Mouse (Mus musculus) forelimb bud, embryonic 11.5 days (tissue): ENCODE measurements at regions not wholly inside any gene's neighbourhood (a gene's known extent, or its start where the extent isn't known, plus 50 kb on each side); places are given as distances from the start of the nearest gene placed in this dataset.
A peak's percentile ranks its signal among the peaks of the same experiment; 100 is the strongest.
"Not testable (repeated sequence)": the region's sequence is repeated elsewhere in the genome, so short reads cannot be mapped to it uniquely, and the experiment has no call there.

Experiments
- DNase-seq: peaks from one replicate; pipeline ENCODE4 v3.0.0-alpha.2; 2012; ENCODE audit warnings: low read depth, low spot score

DNA sequence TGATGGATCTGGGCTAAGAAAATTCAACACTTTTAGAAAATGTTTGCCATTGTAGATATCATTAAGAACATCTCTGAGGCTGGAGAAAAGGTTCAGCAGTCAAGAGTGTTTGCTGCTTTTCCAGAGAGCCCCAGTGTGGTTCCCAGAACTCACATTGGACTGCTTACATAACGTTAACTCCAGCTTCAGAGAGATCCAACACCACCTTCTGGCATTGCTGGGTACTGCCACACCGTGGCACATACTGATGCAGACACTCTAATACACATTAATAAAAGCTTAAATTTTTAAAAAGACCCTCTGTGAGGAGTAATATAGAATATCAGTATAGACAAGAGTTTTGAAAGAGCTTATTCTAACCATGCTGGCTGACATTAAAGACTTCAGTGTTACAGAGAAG lies 313.6 kb upstream of the Zic4 start:
- DNase-seq = no peak

DNA sequence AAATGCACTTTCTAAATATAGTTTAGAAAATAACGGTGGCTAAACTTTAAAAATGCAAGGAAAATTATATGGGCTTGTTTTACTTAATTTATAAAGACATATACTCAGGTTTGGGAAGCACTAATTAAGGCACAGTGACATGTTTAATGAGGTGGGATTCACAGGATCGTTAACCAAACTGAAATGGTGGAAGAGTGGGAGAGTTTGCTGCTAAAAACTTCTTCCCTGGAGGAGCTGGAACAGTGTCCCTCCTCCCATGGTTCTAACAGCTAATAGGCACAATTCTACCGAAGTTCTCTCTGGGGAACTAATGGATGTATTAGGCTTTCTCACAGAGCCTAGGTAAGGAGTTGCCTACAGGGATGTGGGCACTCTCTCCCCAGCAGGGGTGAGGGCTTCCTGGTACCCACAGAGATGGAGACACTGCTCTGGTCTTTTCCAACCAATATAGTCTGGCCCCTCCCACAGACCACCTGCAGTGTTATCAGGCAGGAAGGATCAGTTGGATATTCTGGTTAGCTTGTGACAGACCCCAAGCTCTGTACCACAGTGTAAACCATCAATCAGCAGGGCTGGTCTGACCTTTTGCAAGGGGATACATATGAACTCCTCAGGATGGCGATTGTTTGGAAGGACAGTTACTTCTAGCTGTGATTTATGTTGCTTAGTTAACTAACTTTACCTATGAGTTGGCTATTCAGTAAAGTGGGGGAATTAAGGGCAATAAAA lies 309.0 kb upstream of the Zic4 start:
- DNase-seq = no peak

DNA sequence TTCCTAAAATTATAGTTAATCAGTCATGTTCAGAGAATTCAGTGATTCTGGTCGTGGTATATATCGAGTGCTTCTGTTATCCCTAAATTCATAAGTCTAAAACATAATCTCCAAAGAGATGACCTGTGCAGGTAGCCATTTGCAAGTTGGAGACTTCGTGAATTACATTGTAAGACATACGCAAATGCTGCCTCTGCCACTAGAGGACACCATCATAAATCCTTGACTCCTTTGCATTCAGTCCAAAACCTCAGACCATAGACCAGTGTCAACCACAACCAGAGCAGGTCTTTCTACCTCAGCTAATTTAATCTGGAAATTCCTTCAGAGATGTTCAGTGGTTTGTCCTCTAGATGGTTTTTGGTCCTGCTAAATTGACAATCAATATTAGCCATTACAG lies 302.8 kb upstream of the Zic4 start:
- no peak for DNase-seq

DNA sequence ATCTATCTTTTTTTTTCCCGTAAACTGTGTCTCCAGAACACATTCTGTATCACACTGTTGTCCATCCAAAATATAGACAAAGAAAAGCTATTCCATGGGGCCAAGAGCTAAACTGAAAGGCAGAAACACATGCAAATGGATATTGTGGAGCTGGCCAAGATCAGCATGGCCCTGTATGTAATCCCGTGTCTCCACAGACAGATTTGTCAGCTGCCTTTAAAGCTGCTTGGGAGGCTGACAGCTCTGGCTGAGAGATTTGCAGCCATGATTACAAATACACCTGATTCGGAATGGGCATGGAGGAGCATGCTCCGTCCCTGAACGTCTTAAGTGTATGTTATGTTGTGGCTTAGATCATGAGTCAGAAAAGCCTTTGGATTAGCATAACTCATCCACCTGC lies 292.7 kb upstream of the Zic4 start:
- DNase-seq = no peak

DNA sequence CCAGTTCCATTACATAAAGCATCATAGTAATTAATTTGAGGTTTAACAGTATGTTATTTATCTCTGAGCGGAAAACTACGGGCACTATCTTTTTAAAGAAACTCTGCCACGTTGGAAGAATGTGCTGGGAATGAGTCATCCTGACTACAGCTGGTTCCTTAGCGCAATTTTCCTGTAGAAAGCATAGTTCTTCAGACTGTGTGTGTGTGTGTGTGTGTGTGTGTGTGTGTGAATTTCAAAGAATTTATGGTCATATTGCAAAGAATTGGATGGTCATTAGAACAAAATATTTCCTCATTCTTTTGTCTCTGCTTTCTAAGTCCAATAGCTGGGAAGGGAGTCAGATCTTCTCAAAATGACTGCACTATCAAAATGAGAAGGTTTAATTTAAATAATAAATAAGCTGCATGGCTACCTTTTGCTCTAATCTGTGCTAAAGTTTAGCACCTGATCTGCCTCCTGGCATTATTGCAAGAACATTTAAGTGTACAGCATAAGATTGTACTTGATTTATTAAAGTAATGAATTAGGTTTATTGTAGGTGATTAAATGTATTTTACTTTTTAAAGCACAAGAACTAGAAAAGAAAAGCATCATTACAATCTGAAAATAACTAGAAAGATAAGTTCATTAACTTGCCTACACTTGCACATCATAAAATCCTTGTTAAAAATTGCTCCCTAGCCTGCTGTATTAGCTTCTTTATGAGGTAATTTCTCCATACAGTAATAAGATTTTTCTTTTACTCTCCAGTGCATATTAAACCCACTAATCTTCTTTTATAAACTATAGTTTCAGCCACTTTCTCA lies 288.6 kb upstream of the Zic4 start:
- DNase-seq = no peak

DNA sequence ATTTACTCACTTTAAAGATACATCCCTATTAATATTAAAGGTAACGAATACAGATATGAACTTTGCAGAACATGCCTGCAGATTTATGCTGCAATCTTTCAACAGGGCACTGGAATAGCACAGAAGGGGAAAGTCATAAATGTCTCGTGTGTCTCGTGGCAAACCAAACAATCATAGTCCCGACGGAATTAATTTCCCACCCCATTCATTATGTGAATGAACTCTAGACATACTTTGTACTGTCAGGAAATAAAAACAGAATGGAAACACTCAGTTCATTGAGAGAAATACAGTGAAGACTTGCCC lies 288.1 kb upstream of the Zic4 start:
- peak; percentile 45 for DNase-seq

DNA sequence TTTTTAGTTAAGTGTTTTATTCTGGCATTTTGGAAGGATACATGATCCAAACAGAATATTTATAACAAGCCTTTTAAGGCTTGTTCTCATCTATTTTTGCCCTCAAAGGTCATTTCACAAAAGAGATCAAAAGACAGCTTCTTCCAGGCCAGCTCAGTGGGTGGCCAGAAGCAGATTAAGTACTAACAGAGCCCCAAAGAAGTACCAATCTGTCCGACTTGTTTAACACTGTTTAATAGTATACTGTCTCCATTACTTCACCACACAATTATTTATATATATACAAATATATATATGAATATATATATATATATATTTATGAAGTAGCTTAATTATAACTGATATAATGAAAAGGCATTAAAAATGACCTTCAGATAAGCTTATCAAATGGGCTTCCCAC lies 284.7 kb upstream of the Zic4 start:
- DNase-seq = no peak

DNA sequence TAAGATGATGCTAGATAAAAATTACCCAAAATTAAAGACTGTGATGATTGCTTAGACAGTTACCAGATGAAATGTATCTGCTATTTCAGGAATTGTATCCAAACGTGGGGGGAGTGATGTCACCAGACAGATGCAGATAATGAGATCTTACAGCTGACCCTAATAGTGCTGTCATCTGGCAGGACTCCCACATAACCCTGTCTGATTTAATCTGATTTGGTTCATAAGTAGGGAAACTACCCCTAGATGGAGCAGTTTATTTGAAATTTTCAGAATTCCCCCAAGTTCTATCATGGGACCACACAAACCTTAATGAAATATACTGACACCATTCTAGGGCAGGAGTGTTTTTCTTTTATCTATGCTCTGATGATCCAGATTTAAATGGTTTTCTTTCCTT lies 278.4 kb upstream of the Zic4 start:
- no peak for DNase-seq

DNA sequence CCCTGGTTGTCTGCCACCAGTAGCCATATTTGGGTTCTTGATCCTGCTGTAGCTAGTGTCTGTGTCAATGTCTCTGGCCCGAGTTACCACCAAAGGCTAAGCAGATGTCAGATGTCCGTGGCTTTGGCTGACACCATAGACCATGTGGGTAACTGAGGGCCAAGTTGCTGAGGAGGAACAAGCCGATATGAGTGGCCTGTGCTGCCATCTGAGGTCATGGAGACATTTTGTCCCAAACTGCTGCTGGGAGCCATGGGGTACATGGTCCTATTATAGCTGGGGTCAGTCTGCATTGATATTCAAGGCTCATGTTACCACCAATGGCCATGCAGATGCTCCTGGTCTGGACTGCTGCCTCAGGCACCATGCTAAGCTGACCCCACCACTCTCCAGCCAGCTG lies 276.3 kb upstream of the Zic4 start:
- DNase-seq = no peak

DNA sequence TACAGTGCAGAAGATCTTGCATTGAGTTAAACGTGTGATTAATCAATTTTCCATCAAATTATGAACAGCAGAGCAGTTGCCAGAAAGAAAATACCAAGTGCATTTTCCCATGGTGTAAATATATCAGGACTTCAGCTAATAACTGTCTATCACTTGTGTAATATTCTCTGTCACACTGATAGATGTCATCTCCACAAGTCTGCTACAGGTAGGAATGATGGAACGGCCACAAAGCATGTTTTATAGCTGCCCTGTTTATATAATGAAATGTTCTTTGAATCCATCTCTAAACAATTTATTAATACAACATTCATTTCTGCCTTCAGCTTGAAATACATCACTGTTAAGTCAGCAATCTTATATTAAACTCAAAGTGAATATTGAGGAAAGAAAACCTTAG lies 272.9 kb upstream of the Zic4 start:
- no peak for DNase-seq

DNA sequence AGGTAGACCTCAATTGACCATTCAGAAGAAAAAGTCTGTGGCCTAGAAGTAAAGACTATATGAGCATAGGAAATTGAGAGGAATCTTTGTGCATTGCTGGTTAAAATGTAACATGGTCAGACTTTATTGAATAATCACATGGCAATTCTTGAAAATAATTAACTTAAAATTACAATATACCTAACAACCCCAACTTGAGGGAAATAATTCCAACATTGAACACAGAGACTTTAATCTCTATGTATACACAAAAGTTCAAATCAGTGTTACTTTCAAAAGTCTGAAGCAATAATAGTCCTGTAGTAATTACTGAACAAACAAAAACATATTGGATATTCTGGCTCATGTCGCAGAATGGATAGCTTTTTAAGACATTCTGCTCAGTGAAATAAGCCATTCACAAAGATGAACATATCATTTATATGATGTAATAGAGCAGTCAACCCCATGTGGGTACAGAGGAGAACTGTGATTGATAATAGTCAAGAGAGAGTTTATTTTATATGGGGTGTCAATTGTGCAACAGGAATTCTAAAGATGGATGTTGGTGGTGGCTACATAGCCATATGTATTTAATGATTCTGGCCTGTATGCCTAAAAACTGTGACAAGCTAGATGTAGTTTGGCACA lies 270.7 kb upstream of the Zic4 start:
- DNase-seq = no peak

DNA sequence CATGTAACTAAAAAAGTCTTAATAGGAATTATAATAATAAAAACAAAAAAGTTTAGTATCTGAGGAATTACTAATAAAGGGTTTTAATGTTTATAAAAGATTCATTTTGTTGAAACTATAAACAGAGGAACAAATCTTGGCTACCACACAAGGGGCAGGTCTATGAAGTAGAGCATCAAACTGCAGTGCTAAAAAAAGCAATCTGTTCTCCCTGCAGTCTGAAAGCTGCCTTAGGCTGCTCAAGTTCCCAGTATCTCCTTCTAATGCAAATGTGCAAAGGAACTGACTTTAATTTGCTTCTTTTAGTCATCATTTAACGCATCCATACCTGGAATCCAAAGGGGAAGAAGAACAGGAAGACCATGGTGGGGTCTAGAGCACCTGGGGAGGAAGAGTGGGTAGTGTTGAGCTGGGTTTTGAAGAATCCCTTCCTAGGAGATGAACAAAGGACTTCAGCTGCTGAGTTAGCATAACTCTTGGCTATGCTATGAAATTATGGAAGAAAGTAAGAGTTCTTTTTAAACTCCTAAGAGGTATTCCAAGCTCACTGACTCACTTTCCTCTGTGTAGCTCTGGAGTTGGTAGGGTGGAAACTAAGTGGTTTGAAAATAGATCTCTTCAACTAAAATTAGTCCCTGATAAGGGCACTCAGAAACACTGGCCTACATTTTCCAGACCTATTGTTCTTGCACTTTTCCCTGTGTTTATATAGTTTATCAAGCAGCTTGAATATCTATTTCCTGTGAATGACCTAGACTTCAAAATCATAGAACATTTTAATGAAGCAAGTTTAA lies 260.4 kb upstream of the Zic4 start:
- DNase-seq = no peak

DNA sequence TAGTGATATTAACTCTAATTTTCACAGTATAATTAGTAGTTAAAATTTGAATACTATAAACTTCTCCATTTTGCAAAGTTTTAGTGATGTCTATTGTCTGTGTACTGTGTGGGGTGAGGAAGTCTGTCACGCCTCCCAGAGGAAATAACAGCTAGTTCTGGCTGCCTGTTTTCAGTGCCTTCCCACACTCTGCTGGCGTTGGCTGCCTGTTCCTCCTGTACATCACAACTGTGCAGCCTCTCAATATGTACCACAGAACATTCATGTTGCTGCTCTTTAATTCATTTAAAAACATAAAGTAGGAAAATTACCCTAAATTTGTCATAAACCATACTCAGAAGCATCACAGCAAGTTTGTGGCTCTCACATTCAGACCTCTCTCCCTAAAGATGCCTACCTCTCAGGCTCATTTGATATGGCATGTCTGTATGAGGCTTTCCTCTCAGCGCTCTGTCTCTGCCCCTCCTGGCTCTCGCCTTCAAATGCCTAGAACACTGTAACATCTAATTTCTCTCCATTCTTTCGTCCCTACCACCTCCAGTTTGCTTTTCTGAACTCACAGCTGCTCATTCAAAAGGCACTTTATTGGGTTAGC lies 239.7 kb upstream of the Zic4 start:
- DNase-seq = no peak

DNA sequence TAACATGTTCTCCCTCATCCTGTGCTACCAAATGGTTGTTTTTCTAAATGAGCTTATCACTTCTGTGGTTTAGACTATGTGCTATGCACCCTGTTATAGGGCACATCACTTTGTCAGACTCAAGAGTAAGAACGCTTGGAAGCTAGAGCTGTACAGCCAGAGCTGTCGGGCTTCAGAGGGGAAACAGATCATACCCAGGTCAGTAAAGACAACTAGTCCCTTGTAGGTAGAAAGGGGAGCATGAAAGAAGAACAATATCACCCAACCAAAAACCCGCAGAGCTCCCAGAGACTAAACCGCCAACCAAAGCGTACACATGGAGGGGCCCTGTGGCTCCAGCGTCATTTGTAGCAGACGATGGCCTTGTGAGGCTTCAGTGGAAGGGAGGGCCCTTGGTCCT lies 239.0 kb upstream of the Zic4 start:
- no peak for DNase-seq

DNA sequence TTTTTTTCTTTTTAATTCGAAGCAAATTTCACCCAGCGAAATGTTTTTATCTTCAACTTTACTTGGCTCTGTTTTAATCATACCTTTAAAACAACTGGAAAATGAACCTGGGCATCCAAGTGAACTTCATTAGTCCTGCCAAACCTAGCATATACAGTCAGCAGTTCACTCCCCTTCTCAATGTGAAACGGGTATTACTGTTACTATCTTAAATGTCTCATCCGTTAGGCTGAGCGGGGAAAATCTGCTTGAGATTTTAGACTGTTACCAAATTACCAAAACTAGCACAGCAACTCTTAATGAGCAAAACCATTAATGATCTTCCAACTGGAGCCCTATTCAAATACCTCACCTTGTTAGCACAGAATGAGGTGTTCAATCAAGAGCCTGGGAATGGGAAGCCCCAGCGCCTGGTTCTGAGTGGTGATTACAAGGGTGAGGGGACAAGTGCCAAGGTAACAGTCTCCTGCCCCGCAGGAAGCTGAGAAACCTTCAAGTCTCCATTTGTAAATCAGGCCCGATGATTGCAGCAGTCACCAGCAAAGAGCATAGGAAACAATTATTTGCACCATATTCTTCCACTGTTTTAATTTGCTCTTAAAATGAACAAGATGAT lies 235.5 kb upstream of the Zic4 start:
- DNase-seq = no peak

DNA sequence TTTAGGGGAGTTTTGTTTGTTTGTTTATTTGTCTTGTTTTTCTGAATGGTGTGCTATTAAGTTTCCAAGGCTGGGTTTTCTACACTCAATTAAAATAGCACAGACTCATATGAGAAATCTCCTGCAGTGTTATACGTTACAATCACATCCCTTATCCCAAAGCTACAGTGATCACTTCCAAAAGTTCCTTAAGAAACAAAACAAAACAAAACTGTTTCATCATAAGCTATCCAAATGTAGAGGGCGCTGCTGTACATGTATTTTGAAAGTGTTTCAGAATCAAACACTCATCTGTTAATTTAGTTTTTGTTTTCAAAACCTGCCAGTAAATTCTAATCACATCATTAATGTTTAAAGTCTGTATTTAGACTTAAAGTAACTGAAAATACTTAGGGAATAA lies 233.7 kb upstream of the Zic4 start:
- DNase-seq = not testable (repeated sequence)

DNA sequence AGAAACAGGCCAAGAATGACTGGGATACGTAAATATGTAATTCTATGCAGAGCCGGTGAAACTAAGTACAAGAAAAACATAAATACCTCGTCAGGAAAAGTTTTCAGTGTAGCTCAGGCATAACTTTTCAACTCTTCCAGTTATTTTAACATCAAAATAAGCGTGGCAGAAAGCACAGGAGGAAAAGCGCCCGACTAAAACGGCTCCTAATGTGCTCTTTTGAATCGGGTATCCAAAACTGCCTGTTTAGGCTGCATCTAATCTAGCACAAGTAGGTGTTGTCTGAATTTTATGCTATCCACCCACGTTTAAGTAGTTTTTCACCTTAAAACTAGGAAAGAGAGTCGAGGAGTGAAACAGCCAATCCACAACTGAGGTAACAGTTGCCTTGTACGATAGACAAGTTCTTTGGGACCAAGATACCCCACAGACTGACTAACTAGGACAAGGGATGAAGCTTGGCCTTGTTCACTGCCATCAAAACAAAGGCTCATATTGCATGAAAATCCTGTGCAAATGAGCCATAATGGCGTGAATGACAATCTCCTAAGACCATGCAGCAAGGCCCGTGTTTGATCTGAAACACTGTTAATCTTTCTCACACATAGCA lies 232.0 kb upstream of the Zic4 start:
- no peak for DNase-seq

DNA sequence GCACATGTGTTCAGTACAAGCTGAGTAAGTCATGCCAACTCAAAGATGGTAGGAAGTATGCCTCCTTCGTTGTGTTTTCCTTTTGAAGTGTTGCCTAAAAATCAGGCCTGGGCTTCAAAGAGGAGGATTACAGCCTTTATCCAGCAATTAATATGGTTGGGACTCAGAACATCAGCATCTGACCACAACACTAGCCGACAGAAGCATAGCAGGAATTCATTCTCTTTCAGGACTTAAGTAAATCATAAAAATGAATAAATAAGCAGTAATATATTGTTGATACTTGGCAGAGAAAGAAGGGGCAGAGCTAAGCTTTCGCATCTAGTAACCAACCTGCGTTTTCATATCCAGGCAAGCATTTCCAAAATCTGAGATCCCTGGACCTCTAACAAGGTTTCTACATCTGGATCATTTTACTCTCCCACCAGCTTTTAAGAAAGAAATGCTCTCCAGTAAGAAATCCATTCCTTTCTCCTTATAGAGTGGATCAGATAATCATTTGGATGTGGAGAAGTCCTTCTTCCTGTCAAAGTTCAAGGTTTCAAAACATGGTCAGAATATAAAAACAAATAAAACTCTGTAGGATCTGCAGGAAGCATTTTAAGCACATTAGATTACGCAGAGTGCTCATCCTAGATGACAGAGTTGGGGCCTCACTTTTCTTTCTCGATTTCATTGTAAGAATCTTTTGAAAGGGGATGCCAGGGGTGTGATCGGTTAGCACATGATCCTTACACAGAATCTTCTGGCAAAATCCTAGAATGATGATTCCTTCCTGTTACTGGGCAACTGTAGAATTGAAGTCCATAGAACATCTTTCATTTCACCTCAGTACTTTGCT lies 230.6 kb upstream of the Zic4 start:
- DNase-seq = no peak

DNA sequence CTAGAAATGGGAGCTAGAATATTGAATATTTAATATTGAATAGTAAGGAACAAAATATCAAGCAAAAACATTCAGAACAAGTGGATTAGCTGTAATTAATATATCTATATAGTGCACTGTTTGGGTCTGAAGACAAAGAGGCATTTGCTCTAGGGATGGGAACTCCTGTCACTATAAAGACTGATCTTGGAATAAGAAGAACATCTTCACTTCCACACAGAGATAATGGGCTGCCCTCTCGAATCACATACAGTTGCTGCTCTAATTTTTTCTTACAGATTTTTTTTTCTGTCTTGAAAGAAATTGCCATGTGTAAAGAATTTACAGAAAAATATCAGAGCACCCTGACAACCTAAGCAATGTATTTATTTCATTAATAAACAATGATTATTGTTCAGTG lies 229.7 kb upstream of the Zic4 start:
- no peak for DNase-seq

DNA sequence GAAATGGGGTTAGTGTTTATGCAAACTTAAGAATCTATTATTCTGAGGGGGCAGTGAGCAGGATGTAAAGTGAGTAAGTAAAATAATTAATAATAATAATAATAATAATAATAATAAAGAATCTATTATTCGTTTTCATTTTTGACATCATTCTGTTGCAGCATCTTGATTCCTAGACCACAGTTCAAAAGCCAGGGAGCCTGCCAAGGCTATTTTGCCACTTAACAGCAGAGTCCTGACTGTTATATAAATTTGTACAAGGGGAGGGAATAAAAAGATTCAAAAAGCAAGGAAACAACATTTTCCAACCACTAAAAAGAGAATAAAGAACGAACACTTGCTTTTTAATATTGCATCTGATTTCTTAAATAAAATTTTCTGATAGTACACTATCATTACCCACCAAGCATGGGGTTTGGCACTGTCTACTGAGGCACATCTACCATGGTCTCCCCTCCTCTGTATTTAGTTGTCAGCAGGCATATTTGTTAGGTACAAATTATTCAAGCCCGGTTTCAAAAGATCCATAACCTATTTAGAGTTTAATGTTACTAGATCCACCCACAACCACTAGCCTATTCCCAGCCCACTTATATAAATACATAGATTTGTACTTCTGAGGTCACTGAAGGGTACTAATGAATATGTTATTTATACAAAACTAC lies 228.8 kb upstream of the Zic4 start:
- DNase-seq = no peak
